Mouse (Mus musculus): ENCODE data around the gene Plscr5. TPM values are rescaled to one million over a fixed set of nuclear protein-coding genes. Genes with fewer than 3 reads are reported as not detected.
"Not testable (repeated sequence)": the region's sequence is repeated elsewhere in the genome, so short reads cannot be mapped to it uniquely, and the experiment has no call there.

Gene Plscr5
- not detected in 2 replicates for total RNA-seq (2017)

DNA sequence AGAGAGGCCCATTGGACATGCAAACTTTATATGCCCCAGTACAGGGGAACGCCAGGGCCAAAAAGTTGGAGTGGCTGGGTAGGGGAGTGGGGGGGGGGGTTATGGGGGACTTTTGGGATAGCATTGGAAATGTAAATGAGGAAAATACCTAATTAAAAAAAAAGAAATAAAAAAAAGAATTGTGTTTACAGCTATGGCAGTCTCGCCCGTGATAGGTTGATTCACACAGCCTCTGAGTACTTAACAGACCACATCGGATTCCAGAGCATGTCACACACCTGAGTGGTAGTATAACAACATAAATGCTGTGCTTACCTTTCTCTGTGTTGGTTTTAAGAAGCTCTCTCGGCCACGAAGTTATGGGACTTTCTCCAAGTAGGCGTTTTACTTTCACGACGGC lies at the start of gene Plscr5:
TSS of gene Plscr5 (plus strand) at position 301 of the 400 bp plus-strand sequence.
- not testable (repeated sequence) for ATAC-seq (replicated peaks in 1 of 2; ENCODE audit: insufficient read depth in 1 of 2, low FRiP score in 2 of 2, low TSS enrichment in 1 of 2, low read depth in 1 of 2, poor library complexity in 2 of 2, severe bottlenecking in 2 of 2)

- ATAC-seq (replicated peaks in 1 of 2; ENCODE audit: insufficient read depth in 1 of 2, low FRiP score in 2 of 2, low TSS enrichment in 1 of 2, low read depth in 1 of 2, poor library complexity in 2 of 2, severe bottlenecking in 2 of 2): peak; percentile 90 to 91
Measured at GRCm38 (mm10) chr9:92147555-92148248, 45.0 kb upstream of the Plscr5 start.

GRCm38 (mm10) chr9:92162213-92162612 lies 30.5 kb upstream of the Plscr5 start:
- no peak for ATAC-seq (replicated peaks in 1 of 2; ENCODE audit: insufficient read depth in 1 of 2, low FRiP score in 2 of 2, low TSS enrichment in 1 of 2, low read depth in 1 of 2, poor library complexity in 2 of 2, severe bottlenecking in 2 of 2)

DNA sequence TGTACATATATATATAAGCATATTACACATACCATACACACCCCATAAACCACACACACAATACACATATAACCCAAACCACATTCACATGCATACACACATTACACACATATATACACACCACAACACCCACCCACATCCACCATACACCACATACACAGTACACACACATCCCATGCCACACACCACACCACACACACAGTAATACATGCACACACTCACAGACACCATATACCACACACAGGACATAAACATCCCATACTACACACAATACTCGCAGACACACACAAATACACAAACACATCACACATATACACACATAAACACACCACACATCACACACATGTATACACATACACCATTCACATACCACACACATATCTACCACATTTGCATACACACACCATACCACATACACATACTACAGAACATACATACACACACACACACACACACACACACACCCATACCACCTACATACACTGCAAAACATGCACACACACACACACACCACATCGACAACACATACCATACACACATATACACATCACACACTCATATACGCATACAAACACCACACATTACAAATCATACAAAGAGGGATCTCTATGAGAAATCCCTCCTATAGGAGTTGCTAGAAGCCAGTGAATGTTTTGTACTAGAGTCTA lies 19.3 kb upstream of the Plscr5 start:
- ATAC-seq (replicated peaks in 1 of 2; ENCODE audit: insufficient read depth in 1 of 2, low FRiP score in 2 of 2, low TSS enrichment in 1 of 2, low read depth in 1 of 2, poor library complexity in 2 of 2, severe bottlenecking in 2 of 2): no peak

GRCm38 (mm10) chr9:92174176-92175075 lies 18.3 kb upstream of the Plscr5 start:
- ATAC-seq (replicated peaks in 1 of 2; ENCODE audit: insufficient read depth in 1 of 2, low FRiP score in 2 of 2, low TSS enrichment in 1 of 2, low read depth in 1 of 2, poor library complexity in 2 of 2, severe bottlenecking in 2 of 2): no peak

DNA sequence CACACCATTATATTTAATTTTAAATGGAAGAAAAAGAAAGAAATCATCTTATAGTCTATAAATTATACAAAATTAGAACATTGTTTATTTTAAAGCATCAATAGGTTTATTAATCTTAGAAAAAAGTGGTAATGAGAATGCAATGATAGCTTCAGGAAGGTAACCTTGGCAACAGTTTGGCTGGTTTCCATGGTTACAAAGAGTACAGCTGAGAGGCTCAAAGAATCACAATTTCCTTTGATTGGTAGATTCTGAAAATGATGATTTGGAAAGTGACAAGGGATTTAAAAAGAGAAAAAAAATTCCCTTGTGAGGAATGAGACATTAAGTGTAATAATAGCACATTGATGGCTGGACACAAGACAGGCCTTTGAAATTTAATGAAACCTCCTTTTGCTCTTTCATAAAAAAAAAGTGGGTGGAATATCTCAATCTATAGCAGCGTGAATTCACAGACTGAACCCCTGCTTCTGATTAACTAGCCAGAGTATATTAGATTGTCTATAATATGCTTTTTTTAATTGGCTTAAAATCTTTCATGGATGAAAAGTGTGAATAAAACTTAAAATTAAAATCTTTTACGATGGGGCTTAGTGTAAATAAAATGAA lies 13.8 kb upstream of the Plscr5 start:
- no peak for ATAC-seq (replicated peaks in 1 of 2; ENCODE audit: insufficient read depth in 1 of 2, low FRiP score in 2 of 2, low TSS enrichment in 1 of 2, low read depth in 1 of 2, poor library complexity in 2 of 2, severe bottlenecking in 2 of 2)

DNA sequence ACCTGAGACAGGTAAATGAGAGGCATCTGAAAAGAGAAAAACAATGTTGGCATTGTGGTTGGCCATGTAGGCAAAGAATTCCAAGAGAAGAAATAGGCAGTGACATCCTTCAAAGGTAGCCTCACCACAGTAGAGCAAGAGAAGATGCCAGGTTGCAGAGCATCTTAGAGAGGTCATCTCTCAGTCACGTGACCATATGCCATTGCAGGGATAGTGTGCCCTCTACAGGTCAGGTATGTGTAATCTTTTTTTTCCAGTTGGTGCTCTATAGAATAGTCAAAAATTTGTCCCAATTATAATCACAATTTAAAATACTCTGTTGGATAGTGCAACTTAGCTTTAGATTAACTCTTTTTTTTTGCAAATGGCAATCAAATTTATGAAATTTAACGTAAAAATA lies 1.4 kb upstream of the Plscr5 start:
- ATAC-seq (replicated peaks in 1 of 2; ENCODE audit: insufficient read depth in 1 of 2, low FRiP score in 2 of 2, low TSS enrichment in 1 of 2, low read depth in 1 of 2, poor library complexity in 2 of 2, severe bottlenecking in 2 of 2): no peak

DNA sequence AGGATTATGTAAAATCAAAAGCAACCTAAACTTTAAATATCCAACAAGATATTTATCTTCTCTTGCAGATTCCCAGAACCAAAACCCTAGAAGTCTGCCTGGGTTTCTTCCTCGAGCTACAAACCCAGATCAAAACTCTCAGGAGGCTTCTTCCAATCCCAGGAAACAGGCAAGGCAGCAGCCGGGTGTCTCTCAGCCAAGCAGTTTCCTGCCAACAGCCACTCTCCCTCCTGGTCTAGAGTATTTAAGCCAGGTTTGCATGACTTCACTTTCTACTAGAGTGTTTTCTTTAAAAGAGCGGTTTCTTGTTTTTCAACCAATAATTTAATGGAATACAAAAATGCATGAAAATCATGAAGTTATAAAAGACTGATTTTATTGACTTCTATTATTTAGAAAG lies 5.7 kb downstream of the Plscr5 start:
- no peak for ATAC-seq (replicated peaks in 1 of 2; ENCODE audit: insufficient read depth in 1 of 2, low FRiP score in 2 of 2, low TSS enrichment in 1 of 2, low read depth in 1 of 2, poor library complexity in 2 of 2, severe bottlenecking in 2 of 2)

- ATAC-seq (replicated peaks in 1 of 2; ENCODE audit: insufficient read depth in 1 of 2, low FRiP score in 2 of 2, low TSS enrichment in 1 of 2, low read depth in 1 of 2, poor library complexity in 2 of 2, severe bottlenecking in 2 of 2): no peak
Measured at GRCm38 (mm10) chr9:92199564-92199963, 6.8 kb downstream of the Plscr5 start.

DNA sequence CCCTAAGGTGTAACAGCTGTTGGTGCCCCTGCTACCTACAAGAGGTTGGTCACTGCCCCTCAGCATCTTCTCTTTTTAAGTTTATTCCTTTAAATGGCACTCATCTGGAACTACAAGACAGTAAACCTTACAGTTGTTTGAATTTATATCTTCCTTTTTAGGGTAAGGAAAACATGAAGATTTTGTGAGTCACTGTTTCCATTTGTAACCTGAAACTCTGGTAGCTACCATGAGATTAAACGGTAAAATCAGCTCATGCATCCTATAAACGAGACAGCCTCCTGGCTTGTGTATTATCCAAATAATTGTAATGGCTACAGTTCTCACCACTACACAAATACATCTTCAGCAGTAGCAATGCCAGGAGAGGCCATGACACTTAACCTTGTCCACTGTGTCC lies 11.7 kb downstream of the Plscr5 start:
- ATAC-seq (replicated peaks in 1 of 2; ENCODE audit: insufficient read depth in 1 of 2, low FRiP score in 2 of 2, low TSS enrichment in 1 of 2, low read depth in 1 of 2, poor library complexity in 2 of 2, severe bottlenecking in 2 of 2): no peak

GRCm38 (mm10) chr9:92207307-92207706 lies 14.6 kb downstream of the Plscr5 start:
- ATAC-seq (replicated peaks in 1 of 2; ENCODE audit: insufficient read depth in 1 of 2, low FRiP score in 2 of 2, low TSS enrichment in 1 of 2, low read depth in 1 of 2, poor library complexity in 2 of 2, severe bottlenecking in 2 of 2): peak; percentile 94 to 96

DNA sequence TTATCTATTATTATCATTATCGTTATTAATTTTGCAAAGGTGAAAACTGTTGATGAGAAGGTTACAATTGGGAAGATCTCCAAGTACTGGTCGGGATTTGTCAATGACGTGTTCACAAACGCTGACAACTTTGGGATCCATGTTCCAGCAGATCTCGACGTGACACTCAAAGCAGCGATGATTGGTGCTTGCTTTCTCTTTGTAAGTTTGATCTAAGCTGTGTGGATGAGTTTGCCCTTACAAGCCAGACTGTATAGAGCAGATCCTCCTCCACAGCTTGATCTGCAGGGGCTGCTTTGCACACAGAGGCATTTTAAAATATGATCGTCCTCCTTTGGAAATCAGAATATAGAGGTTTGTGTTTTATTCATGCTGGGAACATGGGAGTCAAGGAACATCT lies 15.0 kb downstream of the Plscr5 start:
- no peak for ATAC-seq (replicated peaks in 1 of 2; ENCODE audit: insufficient read depth in 1 of 2, low FRiP score in 2 of 2, low TSS enrichment in 1 of 2, low read depth in 1 of 2, poor library complexity in 2 of 2, severe bottlenecking in 2 of 2)

DNA sequence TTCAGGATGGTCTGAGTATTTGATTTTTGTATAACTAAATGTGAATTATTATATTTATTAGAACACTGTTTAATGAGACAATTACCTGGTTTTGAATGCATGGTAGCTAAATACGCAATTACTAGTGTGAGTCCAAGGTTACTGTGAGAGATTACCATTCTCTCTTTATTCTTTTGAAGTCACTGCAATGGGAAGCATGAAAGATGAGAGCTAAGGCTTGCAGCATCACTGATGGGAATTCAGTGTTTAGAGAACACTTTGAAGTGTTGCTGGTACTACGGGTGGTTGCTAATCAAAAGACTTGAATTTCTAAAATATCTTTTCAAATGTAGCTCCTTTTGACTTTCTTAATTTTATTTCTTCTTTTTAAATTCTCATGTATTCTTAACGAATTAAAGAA lies 17.1 kb downstream of the Plscr5 start:
- no peak for ATAC-seq (replicated peaks in 1 of 2; ENCODE audit: insufficient read depth in 1 of 2, low FRiP score in 2 of 2, low TSS enrichment in 1 of 2, low read depth in 1 of 2, poor library complexity in 2 of 2, severe bottlenecking in 2 of 2)

DNA sequence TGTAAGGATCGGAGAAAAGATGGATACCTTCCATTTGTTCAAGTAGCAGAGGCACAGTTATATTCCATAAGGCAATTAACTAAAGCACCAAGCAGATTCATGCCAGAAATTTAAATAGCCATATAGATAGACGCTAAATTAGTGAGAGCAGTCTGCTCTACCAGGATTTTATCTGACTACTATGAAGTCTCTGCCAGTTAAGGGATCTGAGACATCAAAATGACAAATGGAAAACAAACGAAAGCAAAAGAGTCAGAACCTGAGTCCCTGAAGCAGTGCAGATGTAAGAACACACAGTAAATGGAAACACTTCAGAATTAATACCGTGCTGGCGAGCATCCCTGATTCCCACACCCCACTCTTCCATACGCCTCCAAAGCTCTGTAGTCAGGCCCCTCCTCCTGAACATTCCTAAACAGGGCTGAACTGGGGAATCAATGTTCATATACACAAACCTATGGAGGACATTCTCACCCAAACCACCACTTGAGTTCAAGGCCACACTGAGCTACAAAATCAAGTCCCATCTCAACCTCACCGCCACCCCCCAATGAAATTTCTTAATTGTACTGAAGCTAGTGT lies 17.7 kb downstream of the Plscr5 start:
- no peak for ATAC-seq (replicated peaks in 1 of 2; ENCODE audit: insufficient read depth in 1 of 2, low FRiP score in 2 of 2, low TSS enrichment in 1 of 2, low read depth in 1 of 2, poor library complexity in 2 of 2, severe bottlenecking in 2 of 2)

- no peak for ATAC-seq (replicated peaks in 1 of 2; ENCODE audit: insufficient read depth in 1 of 2, low FRiP score in 2 of 2, low TSS enrichment in 1 of 2, low read depth in 1 of 2, poor library complexity in 2 of 2, severe bottlenecking in 2 of 2)
Measured at GRCm38 (mm10) chr9:92211048-92211447, 18.3 kb downstream of the Plscr5 start.

- peak in 1 of 2 experiments; percentile 40; a peak in 1 of 4 replicates for ATAC-seq (replicated peaks in 1 of 2; ENCODE audit: insufficient read depth in 1 of 2, low FRiP score in 2 of 2, low TSS enrichment in 1 of 2, low read depth in 1 of 2, poor library complexity in 2 of 2, severe bottlenecking in 2 of 2)
Measured at GRCm38 (mm10) chr9:92217484-92217883, 24.7 kb downstream of the Plscr5 start.

GRCm38 (mm10) chr9:92217896-92218295 lies 25.2 kb downstream of the Plscr5 start:
- ATAC-seq (replicated peaks in 1 of 2; ENCODE audit: insufficient read depth in 1 of 2, low FRiP score in 2 of 2, low TSS enrichment in 1 of 2, low read depth in 1 of 2, poor library complexity in 2 of 2, severe bottlenecking in 2 of 2): no peak
